Mouse (Mus musculus): ENCODE measurements around the gene Tcaf1. TPM values are rescaled to one million over a fixed set of nuclear protein-coding genes. Genes with fewer than 3 reads are reported as not detected.

Gene Tcaf1
- polyA plus RNA-seq, 1 experiment from 2014 or later, result 35.6 TPM

- ATAC-seq (ENCODE audit: low FRiP score, low TSS enrichment) (no peak), DNase-seq (ENCODE audit: low spot score) (no peak)
- Histone ChIP-seq H3K27ac (replicated peaks) (no peak overlapping the region), H3K27me3 (ENCODE audit: control insufficient read depth, insufficient read depth, low read length) (no peaks in the 10 kb centered on the region), H3K9ac (ENCODE audit: low read length) (no peak overlapping the region), H3K9me3 (ENCODE audit: control insufficient read depth, low read length) (no peaks in the 10 kb centered on the region), H3K36me3 (ENCODE audit: control insufficient read depth, insufficient read depth, low read length) (no peaks in the 10 kb centered on the region), H3K4me3 (ENCODE audit: low read depth, low read length) (no peak overlapping the region), H3K4me1 (replicated peaks; ENCODE audit: control insufficient read depth, insufficient read depth) (no peaks in the 10 kb centered on the region), H3K4me2 (replicated peaks; ENCODE audit: low read depth) (no peak overlapping the region)
- TF ChIP-seq EP300 (optimal IDR thresholded peaks at IDR 0.05) (no peak), CTCF (IDR thresholded peaks at IDR 0.05; ENCODE audit: low read depth) (peak; percentile 62)
- WGBS, result 55% methylated on average over 4 of the region's 4 CpGs
Measured at GRCm38 (mm10) chr6:42631395-42631794, 78.5 kb downstream of the Tcaf1 start.

Other genes starting within 250 kb of the Tcaf1 start
- gene Olfr458, start 244.9 kb downstream of the Tcaf1 start, polyA plus RNA-seq (2015; fragmentation: Nextera tagmentation; extraction: Ambion mirVana), result not detected in 2 replicates
- 0.02 TPM in 1 of 2 replicates, not detected in the other for gene Olfr457, start 233.8 kb downstream of the Tcaf1 start, polyA plus RNA-seq (2015; fragmentation: Nextera tagmentation; extraction: Ambion mirVana)
- not detected in 2 replicates for gene Olfr456, start 222.9 kb downstream of the Tcaf1 start, polyA plus RNA-seq (2015; fragmentation: Nextera tagmentation; extraction: Ambion mirVana)
- gene Olfr455, start 162.5 kb downstream of the Tcaf1 start, polyA plus RNA-seq (2015; fragmentation: Nextera tagmentation; extraction: Ambion mirVana), result not detected in 2 replicates
- gene Tcaf3, start 112.4 kb downstream of the Tcaf1 start, polyA plus RNA-seq (2015; fragmentation: Nextera tagmentation; extraction: Ambion mirVana), result not detected in 2 replicates
- gene Tcaf2, start 64.8 kb downstream of the Tcaf1 start, polyA plus RNA-seq (2015; fragmentation: Nextera tagmentation; extraction: Ambion mirVana), result 10.0 and 11.5 TPM in 2 replicates
- gene Olfr453, start 29.3 kb upstream of the Tcaf1 start, polyA plus RNA-seq (2015; fragmentation: Nextera tagmentation; extraction: Ambion mirVana), result not detected in 2 replicates
- gene Olfr38, start 46.3 kb upstream of the Tcaf1 start, polyA plus RNA-seq (2015; fragmentation: Nextera tagmentation; extraction: Ambion mirVana), result not detected in 2 replicates
- gene Olfr452, start 75.0 kb upstream of the Tcaf1 start, polyA plus RNA-seq (2015; fragmentation: Nextera tagmentation; extraction: Ambion mirVana), result not detected in 2 replicates
- not detected in 2 replicates for gene Olfr450, start 101.9 kb upstream of the Tcaf1 start, polyA plus RNA-seq (2015; fragmentation: Nextera tagmentation; extraction: Ambion mirVana)
- not detected in 2 replicates for gene Olfr449, start 124.3 kb upstream of the Tcaf1 start, polyA plus RNA-seq (2015; fragmentation: Nextera tagmentation; extraction: Ambion mirVana)
- not detected in 2 replicates for gene Olfr448, start 180.4 kb upstream of the Tcaf1 start, polyA plus RNA-seq (2015; fragmentation: Nextera tagmentation; extraction: Ambion mirVana)
- not detected in 2 replicates for gene Olfr447, start 198.8 kb upstream of the Tcaf1 start, polyA plus RNA-seq (2015; fragmentation: Nextera tagmentation; extraction: Ambion mirVana)
- gene Olfr446, start 211.3 kb upstream of the Tcaf1 start, polyA plus RNA-seq (2015; fragmentation: Nextera tagmentation; extraction: Ambion mirVana), result not detected in 2 replicates
- not detected in 2 replicates for gene Olfr444, start 239.0 kb upstream of the Tcaf1 start, polyA plus RNA-seq (2015; fragmentation: Nextera tagmentation; extraction: Ambion mirVana)